Mouse (Mus musculus) spleen, postnatal 4 days (tissue): ENCODE data around the gene Atat1.
"Not testable (repeated sequence)": the region's sequence is repeated elsewhere in the genome, so short reads cannot be mapped to it uniquely, and the experiment has no call there.

ENCODE experiments used
- DNase-seq, 2 experiments: peaks; one replicate each; pipeline ENCODE4 v3.0.0; 2022; ENCODE audit warnings: low spot score in 2 of 2

Atat1 gene

DNA sequence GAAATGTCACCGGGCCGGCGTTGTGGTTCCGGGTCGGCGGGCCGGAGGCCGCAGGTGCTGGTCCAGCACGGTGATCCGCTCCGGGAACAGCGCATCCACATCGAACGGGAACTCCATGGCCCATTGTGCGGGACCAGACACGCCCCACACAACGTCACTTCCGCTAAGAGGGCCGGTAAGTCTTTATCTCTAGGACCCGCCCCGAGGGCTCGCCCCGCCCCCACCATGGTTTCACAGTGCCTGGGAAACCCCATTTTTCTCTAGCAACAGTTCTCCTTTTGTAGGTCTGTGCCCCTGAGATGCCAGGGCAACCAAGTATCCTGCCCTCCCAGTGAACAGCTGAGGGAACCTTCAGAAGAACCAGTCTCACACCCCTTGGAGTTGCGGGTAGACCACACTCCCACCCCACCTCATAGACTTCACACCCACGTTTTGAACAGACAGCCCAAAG is at the start of gene Atat1:
Atat1 (minus strand) TSS at position 157 of the 451 bp plus-strand sequence.
- peak; percentile 96 to 98 for DNase-seq

DNA sequence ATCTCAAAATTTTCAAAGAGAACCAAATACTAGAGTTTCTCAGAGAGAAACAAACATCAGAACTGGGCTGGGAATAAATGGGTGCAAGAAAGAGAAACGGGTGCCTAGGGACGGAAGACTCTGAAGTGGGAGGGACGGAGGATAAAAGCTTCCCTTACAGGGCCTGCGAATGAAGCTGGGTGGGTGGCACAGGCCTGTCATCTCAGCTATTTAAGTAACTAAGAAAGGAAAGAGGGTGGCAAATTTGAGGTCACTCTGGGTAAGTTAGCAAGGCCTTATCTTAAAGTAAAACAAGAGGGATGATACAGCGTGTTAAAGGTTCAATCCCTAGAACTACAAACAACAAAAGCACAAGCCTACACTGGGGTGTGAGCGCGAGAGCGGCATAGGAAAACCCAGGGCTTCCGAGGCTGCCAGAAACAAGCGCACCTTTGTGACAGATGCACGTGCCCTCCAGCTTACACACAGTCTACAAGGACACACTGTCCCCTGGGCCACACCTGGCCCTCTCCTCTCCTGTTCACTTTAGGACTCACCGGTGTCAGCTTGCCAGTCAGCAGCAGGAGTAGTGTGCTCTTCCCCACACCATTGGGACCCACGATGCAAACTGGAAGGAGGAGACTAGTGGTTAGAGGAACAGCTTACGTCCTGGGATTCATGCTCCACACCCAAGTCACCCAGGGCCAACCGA is 48.8 kb upstream of the Atat1 start:
- no peak for DNase-seq

DNA sequence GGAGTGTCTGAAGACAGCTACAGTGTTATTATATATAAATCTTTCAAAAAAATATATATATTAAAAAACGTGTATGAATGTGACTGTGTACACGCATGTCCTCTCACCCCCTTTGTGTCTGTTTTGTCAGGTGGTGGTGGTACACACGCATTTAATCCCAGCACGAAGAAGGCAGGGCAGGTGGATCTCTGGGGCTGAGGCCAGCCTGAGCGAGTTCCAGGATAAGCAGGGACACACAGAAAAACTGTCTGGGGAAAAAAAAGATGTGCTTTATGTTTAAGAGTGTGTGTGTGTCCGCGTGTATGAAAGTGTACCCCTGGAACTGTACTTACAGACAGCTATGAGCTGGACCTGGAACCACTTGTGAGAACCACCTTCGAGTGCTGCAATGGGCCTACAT is 44.8 kb upstream of the Atat1 start:
- no peak for DNase-seq

DNA sequence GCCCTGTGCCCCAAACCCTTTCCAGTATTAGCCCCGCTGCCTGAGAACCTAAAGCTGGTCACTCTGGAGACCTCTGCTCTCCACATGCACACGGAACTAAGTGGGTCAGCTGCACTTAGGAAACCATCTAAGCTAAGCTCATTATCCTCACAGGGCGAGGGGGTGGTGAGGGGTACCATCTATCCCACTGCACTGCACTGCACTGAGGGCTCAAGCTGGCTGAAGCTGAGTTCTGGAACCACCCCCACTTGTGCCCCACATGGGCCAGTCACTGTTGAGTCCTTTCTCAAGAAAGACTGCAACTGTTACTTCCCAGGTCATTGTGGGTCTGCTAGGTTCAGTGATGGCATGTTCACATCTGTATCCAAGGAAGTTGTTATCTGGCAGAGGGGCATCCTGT is 42.7 kb upstream of the Atat1 start:
- DNase-seq: not testable (repeated sequence)

DNA sequence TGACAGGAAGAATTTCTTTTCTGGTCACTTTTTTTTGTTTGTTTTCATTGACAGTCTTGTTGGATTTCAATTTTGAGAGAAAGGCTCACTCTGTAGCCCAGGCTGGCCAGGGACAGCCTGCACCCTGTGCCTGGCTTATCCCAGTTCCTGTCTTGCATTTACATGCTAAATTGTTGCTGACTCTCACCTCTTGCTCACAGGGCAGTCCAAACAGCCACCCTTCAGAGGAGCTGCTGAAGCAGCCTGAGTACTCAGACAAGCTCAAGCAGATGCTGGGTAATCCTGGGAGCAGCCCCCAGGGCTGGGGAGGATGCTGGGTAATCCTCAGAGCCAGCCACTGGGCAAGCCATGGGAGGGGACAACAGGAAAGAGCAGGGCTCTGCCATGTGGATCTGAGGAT is 41.1 kb upstream of the Atat1 start:
- not testable (repeated sequence) for DNase-seq

DNA sequence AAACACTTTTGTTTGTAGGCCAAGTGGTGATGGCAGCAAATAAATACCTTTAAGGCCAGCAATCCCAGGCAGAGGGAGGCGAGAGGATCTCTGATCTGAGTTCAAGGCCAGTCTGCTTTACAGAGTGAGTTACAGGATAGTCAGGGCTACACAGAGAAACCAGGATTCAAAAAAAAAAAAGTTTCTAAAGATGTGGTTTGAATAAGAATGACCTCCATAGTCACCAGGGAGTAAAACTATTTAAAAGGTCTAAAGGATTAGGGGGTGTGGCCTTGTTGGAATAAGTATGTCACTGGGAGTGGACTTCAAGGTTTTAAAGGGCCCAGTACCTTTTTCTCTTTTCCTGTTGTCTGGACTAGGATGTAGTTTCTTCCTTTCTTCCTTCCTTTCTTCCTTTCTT is 30.1 kb upstream of the Atat1 start:
- no peak for DNase-seq

DNA sequence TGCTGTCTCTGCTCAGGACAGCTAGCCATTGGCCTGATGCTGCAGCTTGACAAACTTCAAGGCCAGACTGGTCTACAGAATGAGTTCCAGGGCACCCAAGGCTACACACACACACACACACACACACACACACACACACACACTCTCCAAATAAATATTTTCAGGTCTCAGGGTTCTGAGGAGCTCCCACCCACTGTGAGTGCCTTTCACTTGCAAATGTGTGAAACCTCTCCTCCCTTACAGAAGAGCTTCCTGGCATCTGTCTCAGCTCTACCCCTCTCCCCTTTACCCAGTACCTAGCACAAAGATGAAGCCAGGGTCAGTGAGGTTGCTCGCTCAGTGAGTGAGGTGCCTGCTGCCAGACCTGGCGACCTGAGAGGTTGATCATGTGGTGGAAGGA is 29.2 kb upstream of the Atat1 start:
- no peak for DNase-seq

DNA sequence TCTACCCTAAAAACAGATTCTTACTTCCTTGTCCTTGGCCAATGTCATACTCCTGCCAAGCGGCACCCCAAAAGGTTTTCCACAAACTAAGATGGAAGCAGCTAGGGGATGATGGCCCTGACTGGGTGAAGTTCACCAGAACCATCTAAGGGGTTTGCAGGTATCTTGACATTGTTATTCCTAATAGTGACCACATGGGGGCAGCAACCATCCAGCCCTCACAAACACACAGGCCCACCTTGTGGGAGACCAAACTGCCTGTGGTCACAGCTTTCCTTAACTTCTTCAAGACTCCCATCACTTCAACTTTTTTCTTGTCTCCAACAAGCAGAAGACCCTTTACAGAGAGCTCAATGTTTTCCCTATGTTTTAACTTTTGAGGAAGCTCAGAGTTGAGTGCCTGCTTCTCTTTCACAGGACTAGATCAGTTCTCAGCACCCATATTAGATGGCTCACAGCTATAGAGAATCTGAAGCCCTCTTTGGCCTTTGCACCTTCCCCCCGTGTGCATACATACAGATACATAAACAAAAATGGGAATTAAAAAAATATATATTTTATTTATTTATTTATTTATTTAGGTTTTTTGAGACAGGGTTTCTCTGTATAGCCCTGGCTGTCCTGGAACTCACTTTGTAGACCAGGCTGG is 27.9 kb upstream of the Atat1 start:
- peak; percentile 37 to 75 for DNase-seq

DNA sequence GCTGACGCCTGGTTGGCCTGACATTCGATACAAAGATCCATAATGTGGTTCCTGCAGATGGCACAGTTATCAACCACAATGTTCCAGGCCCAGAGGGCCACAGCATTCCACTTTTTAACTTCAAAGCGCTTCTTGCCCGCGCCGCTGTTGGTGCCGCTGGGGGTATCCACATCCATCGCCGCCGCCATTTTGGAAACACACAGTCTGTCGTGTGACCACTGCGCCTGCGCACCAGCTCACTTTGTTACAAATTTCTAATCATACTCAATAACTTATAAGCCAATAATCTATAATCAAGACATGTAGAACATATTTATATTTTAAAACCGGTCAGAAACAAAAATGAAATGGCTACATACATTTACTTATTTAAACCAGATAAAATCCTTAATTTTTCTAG is 25.9 kb upstream of the Atat1 start:
- not testable (repeated sequence) for DNase-seq

DNA sequence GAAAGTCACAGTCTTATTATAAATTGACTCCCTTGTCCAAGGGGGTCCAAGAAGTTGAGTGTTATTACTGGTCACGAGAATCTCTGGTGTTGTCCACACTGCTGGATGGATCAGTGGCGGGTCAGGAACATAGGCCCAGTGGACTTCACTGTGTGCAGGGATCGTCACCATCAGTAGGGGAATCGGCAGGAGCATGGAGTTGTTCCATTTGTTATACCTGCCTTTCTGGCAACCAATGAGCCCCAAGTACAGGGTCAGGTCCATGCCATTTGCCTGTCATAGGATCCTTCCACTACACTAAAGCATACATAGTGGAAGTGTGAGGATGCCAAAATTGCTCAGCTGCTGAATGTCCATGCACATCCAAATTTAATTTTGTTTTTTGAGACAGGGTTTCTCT is 22.7 kb upstream of the Atat1 start:
- DNase-seq: no peak

DNA sequence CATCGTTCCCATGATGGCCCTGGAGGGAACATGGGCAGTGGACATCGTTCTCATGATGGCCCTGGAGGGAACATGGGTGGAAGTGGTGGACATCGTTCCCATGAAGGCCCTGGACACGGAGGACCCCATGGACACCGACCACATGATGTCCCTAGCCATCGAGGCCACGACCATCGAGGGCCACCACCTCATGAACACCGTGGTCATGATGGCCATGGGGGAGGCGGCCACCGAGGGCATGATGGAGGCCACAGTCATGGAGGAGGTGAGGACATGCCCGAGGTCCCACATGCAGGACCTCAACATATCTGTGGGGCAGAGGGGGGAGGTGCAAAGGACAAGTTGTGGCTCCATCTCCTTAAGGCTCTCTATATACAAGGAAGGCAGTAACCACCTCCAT is 20.8 kb upstream of the Atat1 start:
- peak in 1 of 2 experiments; percentile 13 for DNase-seq

DNA sequence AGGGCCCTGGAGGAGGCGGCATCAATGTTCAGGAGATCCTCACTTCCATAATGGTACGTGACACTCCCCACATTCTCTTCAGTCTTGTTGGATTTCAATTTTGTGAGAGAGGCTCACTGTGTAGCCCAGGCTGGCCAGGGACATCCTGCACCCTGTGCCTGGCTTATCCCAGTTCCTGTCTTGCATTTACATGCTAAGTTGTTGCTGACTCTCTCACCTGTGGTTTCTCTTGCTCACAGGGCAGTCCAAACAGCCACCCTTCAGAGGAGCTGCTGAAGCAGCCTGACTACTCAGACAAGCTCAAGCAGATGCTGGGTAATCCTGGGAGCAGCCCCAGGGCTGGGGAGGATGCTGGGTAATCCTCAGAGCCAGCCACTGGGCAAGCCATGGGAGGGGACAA is 19.7 kb upstream of the Atat1 start:
- no peak for DNase-seq

DNA sequence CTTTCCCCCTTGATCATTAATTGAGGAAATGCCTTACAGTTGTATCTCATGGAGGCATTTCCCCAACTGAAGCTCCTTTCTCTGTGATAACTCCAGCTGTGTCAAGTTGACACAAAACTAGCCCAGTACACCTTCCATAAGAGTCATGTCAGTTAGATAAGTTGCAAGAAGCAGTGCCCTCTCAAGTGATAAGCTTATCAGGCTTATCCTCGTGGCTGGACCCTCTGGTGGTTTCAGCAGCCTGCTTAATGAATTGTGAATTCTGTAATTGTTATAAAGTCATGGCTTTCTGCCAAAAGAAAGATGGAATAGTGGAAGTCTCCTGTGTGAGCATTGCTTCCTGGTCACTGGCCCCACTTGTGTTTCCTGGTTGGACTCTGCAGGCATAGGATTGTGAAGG is 17.6 kb upstream of the Atat1 start:
- peak in 1 of 2 experiments; percentile 12 for DNase-seq

DNA sequence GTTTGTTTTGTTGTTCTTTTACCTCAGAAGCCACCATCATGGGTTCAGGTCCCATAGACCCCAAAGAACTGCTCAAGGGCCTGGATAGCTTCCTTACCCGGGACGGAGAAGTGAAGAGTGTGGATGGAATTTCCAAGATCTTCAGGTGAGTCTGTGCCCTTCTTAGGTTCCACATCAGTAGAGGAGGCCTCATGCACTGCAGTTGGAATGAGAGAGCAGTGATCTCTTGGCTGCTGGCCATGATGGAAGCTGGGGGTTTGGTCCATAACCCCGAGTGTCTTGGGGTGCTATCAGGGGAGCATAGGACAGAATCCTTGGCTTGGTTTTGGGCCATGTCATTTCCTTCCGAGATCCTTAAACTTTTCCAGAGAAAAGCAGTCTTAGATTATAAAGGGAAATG is 13.4 kb upstream of the Atat1 start:
- DNase-seq: no peak

DNA sequence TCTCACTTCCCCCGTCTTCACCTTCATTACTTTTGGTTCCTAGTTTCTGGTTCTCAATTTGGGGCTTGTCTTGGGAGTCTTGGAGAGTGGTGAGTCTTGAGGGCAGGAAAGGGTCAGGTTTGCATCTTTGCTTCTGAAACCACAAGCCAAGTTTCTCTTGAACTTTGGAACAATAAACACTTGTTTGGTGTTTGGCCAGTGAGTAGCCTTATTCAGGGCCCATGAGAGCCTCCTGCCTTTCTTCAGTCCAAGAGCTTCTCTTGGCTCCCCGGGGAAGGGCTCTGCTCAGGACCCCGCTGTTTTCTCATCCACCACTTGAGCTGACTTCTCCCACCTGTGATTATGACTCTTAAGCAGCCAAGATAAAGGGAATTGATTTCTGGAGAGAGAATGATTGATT is 12.7 kb upstream of the Atat1 start:
- DNase-seq: no peak

DNA sequence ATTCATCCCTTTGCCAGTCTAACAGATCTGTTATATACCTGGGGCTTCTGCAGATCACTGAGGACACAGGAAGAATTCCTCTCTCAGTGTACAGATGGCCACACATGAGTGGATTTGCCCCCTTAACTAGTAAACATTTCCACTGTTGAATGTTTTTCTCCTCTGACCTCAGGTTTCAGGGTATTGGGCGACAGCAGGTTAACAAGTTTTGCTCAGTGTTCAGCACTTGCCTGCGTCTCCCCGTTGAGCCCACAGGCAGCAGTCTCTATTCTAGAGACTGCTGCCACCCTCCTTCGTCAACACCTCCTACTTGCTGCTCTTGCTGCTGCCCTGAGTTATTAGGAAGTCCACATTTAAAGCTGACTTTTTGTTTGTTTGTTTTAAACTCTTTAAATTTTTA is 11.8 kb upstream of the Atat1 start:
- DNase-seq: no peak

DNA sequence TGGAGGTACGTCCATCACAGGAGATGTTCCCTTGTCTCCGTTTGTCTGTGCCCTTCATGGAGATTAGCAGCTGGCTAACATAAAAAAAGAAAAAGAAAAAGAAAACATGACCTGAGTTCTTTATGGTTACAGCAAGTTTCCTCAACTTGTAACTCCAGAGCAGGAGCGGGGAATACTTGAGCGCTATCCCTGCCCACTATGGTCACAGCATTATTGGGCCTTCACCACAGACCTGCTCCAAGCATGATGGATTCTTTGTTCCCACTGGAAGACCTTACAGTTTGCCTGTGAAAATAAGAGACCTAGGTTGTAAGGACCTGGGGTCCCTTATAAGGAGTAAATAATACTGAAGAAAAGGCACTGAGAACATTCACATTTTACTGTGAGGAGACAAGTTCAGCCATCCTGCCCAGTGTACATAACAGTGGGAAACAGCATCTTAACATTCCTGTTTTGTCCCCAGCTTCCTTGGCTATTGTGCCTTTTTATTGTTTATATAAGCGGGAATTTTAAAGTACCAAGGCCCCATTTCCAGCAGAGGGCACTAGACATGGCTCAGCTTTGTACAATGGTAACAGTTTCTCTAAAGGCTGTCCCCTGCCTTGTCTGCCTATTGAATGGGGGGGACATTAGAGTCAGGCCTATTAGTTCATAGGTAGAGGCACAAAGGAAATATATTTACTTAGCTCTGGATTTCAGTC is 11.1 kb upstream of the Atat1 start:
- no peak for DNase-seq

DNA sequence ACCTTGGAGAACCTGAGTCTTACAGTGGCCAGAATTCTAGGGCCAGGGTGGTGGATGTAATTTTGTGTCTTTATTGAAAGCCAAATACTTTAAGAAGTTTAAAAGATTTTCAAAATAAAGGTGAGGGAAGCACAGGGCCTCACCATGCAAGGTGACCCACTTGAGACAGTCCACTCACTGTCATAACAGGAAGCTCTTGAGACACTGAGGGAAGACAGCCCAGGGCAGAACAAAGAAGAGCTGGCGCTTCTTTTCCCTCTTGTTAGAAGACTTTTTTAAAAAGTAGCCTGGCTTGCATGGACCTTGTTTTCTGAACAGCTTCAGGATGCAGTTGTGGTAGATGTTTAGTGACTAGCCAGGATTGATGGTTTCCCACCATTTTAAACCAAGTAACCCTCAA is 10.5 kb upstream of the Atat1 start:
- no peak for DNase-seq

DNA sequence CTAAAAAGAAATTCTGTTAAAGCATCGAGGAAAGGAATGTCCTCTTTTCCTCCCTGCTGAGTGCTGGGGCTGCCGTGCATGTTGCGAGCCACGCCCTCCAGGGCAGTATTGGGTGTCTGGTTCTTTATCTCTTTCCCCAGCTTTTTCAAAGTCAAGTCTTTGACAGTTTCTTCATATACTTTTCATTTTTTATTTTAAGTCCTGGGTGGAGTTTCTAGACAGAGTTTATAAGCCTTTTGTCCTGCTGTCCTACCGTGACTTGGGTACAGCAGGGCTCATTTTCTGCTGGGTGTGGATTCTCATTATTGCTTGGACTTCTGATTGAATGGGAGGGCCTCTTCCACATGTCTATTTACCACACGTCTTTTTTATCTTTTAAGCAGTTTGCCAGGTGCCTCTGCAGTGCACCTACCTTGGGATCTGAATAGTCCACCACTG is 10.0 kb upstream of the Atat1 start:
- DNase-seq: peak; percentile 74 to 78

DNA sequence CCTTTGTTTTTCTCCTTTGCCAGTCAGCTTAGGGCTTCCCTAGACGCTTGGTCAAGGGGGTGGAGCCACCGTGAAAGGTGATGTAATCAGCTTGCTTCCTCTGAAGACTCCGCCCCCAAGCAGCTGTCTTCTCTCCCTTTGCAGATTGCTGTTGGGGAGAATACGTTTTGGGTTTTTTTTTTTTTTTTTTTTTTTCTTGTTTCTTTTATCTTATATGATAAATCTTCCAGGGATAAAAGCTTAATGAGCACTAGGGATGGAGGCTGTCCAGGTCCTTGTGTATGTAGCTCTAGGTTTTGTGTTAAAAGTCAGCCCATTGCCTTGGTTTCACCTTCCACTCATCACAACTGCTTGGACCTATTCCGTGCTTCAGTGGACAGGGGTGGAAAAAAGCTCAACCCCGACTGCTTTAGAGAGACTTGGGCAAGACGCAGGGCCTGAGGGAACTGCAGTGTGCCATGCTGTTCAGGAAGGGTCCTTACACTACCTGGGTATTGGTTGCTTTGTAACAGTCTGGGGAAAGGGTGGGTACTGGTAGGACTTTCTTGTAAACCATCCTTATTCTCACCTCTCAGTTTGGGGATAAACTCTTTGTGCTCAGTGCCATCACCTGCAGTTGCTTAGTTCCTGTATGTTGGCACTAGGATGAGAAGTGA is 9.3 kb upstream of the Atat1 start:
- DNase-seq: peak; percentile 95 to 97

DNA sequence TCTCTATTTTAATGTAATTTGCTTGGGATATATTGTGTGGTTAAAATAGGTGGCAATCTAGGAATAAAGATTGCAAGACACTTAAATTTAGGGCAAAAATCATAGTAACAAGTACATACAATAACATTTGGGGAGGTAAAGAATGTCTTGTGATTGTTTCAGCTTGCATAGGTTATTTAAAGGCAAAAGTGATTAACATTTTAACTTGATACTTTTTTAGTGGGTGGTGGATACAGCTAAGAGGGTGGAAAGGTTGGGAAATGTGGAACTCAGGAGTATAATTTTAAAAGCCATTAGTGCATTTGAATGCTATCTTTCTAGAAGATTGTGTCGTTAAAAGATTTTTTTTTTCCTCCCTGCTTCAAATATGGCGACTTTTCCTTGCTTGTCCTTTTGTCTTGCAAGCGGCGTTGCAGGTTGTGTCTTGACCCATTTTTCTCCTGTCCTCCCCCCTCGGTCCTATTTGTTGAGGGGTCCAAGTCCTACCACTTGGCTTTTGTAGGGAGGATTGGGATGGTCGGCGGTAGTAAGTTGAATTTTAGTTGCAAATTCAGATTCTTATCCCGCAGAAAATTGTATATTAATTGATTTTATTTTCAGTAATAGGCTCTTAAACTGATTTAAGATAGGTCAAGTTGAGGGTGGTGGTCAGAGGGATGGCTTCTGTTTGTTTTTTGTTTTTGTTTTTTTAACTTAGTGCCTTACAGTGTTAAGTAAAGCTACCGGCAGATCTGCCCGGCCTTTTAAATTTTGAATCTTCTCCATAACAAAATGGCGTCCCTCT is 8.6 kb upstream of the Atat1 start:
- peak in 1 of 2 experiments; percentile 78 for DNase-seq
